Mouse (Mus musculus) left cerebral cortex, postnatal 10 days (tissue): ENCODE data around the gene Slc28a2. TPM values are rescaled to one million over a fixed set of nuclear protein-coding genes. Genes with fewer than 3 reads are reported as not detected.
"Not testable (repeated sequence)": the region's sequence is repeated elsewhere in the genome, so short reads cannot be mapped to it uniquely, and the experiment has no call there.

Source experiments
- DNase-seq, 2 experiments: peaks; one replicate each; pipeline ENCODE4 v3.0.0; 2021 to 2022; ENCODE audit warnings: low spot score in 2 of 2, mixed read lengths in 1 of 2; ENCODE audit errors: extremely low spot score in 1 of 2
- intact Hi-C: fragments of 180-260 bp; cut with DNase I; formaldehyde crosslinking; loops from one replicate; pipeline ENCODE4 v1.15.1; 2025
- total RNA-seq, 2 experiments: library from RNA; stranded (reverse); gene quantifications; 2 replicates each; pipeline ENCODE4 v1.2.3; 2021

Gene Slc28a2
- total RNA-seq, 2 experiments from 2014 or later: 0.24 to 0.32 TPM

- intact Hi-C loops: loop anchor here (10.0 kb wide), 1 partner anchor 64 kb away; no protein-coding TSS in a partner anchor
Measured at GRCm38 (mm10) chr2:122450351-122450750, 24.1 kb downstream of the Slc28a2 start.

GRCm38 (mm10) chr2:122452426-122452825 is 26.1 kb downstream of the Slc28a2 start:
- no peak for DNase-seq
- intact Hi-C loops: loop anchor here (10.0 kb wide), 1 partner anchor 62 kb away; no protein-coding TSS in a partner anchor

More at GRCm38 (mm10) chr2:122450351-122450750, 24.1 kb downstream of the Slc28a2 start:
- DNase-seq: no peak

- intact Hi-C loops: loop anchor here (5.0 kb wide), 1 partner anchor 85 kb away; no protein-coding TSS in a partner anchor
- DNase-seq: no peak
Measured at GRCm38 (mm10) chr2:122466901-122467300, 40.6 kb downstream of the Slc28a2 start.

DNA sequence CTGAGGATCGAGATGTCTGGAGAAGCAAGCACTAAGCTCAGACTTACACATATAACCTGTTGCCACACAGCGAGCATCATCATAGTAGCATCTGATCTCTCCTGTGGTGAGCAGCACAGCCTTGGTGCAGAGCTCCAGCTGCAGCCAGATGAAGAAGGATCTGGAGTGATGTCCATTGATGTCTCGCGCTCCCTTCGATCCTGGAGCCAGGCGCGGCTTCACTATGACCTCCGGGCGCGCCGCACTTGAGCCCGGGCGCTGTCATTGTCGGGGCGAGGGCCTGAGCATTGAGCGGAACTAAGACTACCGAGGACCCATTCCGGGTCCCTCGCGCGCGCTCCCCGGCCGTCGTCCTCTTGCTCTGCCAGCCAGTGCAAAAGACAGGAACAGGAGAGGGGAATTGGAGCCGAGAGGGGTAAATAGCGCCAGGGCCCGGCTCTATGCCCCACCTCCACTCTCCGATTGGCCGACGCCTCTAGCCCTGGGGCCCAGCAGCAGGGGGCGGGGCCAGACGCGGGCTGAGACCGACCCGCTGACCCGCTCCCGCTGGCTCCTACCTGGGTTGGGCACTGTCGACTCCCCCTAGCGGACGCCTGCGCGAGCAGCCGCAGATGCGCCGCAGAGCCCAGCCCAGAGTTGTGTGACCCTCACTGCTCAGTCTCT is 41.2 kb downstream of the Slc28a2 start:
- intact Hi-C loops: loop anchor here (5.0 kb wide), 1 partner anchor 85 kb away; no protein-coding TSS in a partner anchor
- DNase-seq: peak; percentile 71 to 95

DNA sequence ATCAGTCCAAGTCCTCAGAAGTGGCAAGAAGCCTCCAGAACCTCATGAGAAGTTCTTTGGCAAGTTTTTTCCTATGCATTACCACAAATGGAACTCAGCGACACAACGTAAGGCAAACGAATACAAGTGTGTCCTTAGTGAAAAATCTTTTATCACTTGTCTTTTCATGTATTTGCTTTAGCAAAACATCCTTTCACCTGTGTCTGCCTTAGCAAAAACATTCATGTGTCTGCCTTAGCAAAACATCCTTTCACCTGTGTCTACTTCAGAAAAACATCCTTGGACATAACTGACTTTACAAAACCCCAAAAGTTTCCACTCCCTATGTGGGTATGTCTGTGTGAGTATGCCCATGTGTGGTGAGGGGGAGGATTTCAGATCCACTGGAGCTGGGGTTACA is 42.9 kb downstream of the Slc28a2 start:
- intact Hi-C loops: loop anchor here (5.0 kb wide), 1 partner anchor 87 kb away; no protein-coding TSS in a partner anchor
- DNase-seq: no peak

GRCm38 (mm10) chr2:122476585-122476984 is 50.3 kb downstream of the Slc28a2 start:
- no peak for DNase-seq
- intact Hi-C loops: no loop called here

DNA sequence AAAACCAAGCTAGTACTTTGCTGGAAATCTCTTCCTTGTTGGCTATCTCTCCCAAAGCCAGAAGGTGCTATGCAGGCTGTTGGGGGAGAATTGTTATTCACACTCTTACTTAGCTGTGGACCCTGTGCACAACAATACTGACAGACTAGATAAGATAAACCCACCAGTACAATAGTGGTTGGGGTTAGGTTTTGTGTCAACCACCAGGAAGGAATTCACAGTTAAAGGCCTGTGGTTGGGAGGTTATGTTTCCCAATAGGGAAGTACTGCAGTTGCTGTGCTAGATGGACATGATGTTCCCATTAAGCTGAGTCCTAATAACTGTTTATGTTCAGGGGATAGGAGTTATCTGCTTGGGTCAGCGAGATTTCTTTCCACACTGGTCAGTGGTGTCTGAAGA is 57.5 kb downstream of the Slc28a2 start:
- DNase-seq, intact Hi-C loops: not testable (repeated sequence)

DNA sequence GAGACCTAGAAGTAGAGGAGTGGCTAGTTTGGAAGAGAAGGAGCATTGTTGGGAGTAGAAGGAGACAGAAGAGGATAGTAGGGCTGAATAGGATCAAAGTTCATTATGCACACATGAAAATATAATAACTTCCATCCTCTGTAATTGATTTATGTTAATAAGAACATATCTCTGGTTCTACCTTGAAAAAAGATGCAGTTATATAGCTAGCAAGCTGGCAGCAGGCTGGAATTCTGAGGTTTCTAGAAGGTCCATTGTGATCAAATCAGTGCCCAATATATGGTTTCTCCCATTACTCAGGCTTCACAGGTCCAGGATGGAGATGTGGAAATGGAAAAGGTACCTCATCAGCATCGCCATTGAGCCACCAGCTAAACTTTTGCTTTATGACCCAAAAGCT is 58.4 kb downstream of the Slc28a2 start, which contains the start of gene Gm14085:
Gene Gm14085 (plus strand): TSS at position 301 of the 400 bp plus-strand sequence.
- no peak for DNase-seq
- intact Hi-C loops: no loop called here

GRCm38 (mm10) chr2:122485654-122486053 is 59.4 kb downstream of the Slc28a2 start:
- DNase-seq, intact Hi-C loops: not testable (repeated sequence)

DNA sequence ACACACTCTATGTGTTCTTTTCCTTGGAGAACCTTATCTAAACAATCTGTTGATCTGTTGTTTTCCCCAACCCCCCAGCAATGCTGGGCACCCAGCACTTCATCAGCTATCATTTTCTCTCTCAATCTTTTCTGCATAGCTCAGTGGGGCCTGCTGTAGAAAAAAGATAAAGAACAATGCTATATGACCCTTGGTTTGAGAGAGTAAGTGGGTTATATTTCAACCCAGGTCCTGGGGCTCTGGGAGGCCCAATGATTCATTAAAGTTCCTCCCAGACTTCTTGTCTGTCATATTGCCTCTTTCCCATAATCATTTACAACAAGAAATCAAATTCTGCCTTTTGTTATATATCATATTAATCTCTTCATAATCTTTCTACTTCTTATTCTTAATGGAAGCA is 59.8 kb downstream of the Slc28a2 start:
- intact Hi-C loops, DNase-seq: not testable (repeated sequence)

DNA sequence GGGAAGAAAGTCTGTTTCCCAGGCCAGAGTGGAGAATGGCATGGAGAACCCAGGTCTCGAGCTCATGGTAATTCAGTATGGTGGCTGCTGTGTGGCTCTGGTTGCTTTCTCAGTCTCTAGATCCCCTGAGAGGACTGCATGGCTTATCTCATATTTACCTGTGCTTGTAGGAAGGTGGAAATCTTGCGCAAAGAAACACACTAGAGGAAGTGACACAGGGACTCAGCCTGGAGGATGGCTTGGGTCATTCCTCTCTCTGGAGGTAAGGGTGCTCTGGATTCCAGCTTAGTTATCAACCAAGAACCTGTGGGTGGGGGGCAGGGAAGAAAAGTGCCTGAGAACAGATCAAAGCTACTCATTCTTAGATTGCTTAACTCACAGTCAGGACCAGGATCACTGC is 60.4 kb downstream of the Slc28a2 start:
- intact Hi-C loops: no loop called here
- no peak for DNase-seq

Other genes starting within 250 kb of the Slc28a2 start
- under 1 TPM in 1 of 2 experiments, not detected in 1; 0.14 TPM for gene Patl2, start 240.3 kb upstream of the Slc28a2 start, total RNA-seq
- not detected for gene Terb2, start 240.2 kb upstream of the Slc28a2 start, total RNA-seq
- 10 to 100 TPM; 15.0 to 16.3 TPM for gene Sord, start 191.7 kb upstream of the Slc28a2 start, total RNA-seq
- under 1 TPM in 1 of 2 experiments, not detected in 1; 0.26 TPM for gene Duox2, start 128.0 kb upstream of the Slc28a2 start, total RNA-seq
- under 1 TPM; 0.22 to 0.34 TPM for gene Duoxa2, start 127.6 kb upstream of the Slc28a2 start, total RNA-seq
- under 1 TPM; 0.21 to 0.39 TPM for gene Duoxa1, start 112.7 kb upstream of the Slc28a2 start, total RNA-seq
- under 1 TPM; 0.15 to 0.26 TPM for gene Duox1, start 110.8 kb upstream of the Slc28a2 start, total RNA-seq
- 10 to 100 TPM; 64.8 to 72.7 TPM for gene Shf, start 57.3 kb upstream of the Slc28a2 start, total RNA-seq
- not detected for gene Gm14085, start 58.5 kb downstream of the Slc28a2 start, total RNA-seq
- 10 to 100 TPM; 64.7 to 71.5 TPM for gene Gatm, start 184.8 kb downstream of the Slc28a2 start, total RNA-seq
- gene AA467197, start 210.5 kb downstream of the Slc28a2 start, total RNA-seq: under 1 TPM in 1 of 2 experiments, not detected in 1; 0.99 TPM